Mouse (Mus musculus) forebrain, postnatal 0 days (tissue): Measurements from ENCODE around the gene H2-M11. TPM values are rescaled to one million over a fixed set of nuclear protein-coding genes. Genes with fewer than 3 reads are reported as not detected.

Source experiments
- ATAC-seq: fragments of 200-750 bp; cut with Nextera tagmentation; 2 replicates; pipeline ENCODE4 v1.8.0; 2017; ENCODE audit warnings: mild to moderate bottlenecking, moderate library complexity
- DNase-seq: peaks from one replicate; pipeline ENCODE4 v3.0.0-alpha.2; 2015
- H3K27ac ChIP-seq: fragments of 300-500 bp; sonication (generic); 2 replicates; pipeline ENCODE4 v1.5.1; 2014; ENCODE audit warnings: low read depth, mild to moderate bottlenecking, antibody characterized with exemption, low read length, moderate library complexity, mixed read lengths
- H3K27me3 ChIP-seq: fragments of 300-500 bp; sonication (generic); 2 replicates; pipeline ENCODE4 v1.6.1; 2014; ENCODE audit warnings: mild to moderate bottlenecking, low read length, mixed read lengths; ENCODE audit not compliant: insufficient read depth
- H3K36me3 ChIP-seq: fragments of 300-500 bp; sonication (generic); 2 replicates; pipeline ENCODE4 v1.6.1; 2014; ENCODE audit warnings: mild to moderate bottlenecking, moderate library complexity; ENCODE audit not compliant: insufficient read depth
- H3K4me1 ChIP-seq: fragments of 300-500 bp; sonication (generic); 2 replicates; pipeline ENCODE4 v1.6.1; 2014; ENCODE audit warnings: antibody characterized with exemption; ENCODE audit not compliant: insufficient read depth
- H3K4me2 ChIP-seq: fragments of 300-500 bp; sonication (generic); 2 replicates; pipeline ENCODE4 v1.6.1; 2014; ENCODE audit warnings: low read depth, mild to moderate bottlenecking, moderate library complexity
- H3K4me3 ChIP-seq: fragments of 300-500 bp; sonication (generic); 2 replicates; pipeline ENCODE4 v1.5.1; 2014; ENCODE audit warnings: low read depth, low read length, mixed read lengths
- H3K9ac ChIP-seq: fragments of 300-500 bp; sonication (generic); 2 replicates; pipeline ENCODE4 v1.6.1; 2014; ENCODE audit warnings: mild to moderate bottlenecking
- H3K9me3 ChIP-seq: fragments of 300-500 bp; sonication (generic); 2 replicates; pipeline ENCODE4 v1.6.1; 2016; ENCODE audit warnings: low read length
- CTCF ChIP-seq: sonication (generic); IDR thresholded peaks from 2 replicates; pipeline ENCODE4 v1.5.1; 2016; ENCODE audit warnings: antibody characterized with exemption, control low read depth, low read depth
- WGBS: fragments of 180-500 bp; shearing (Covaris S2); extraction: QIAGEN DNeasy Blood & Tissue Kit; methylation state at CpG from one replicate; pipeline ENCODE4 v1.1.7; 2014; 5-methylcytosine and 5-hydroxymethylcytosine counted together
- polyA plus RNA-seq: library from polyadenylated mRNA; unstranded; fragments of >200 nt; fragmentation: Nextera tagmentation; extraction: Ambion mirVana; gene quantifications from 2 replicates; pipeline ENCODE4 v1.2.1, GENCODE M21; 2015
- total RNA-seq: library from RNA; depleted of rRNA; stranded (reverse); fragments of >200 nt; gene quantifications from 2 replicates; pipeline ENCODE4 v1.2.3, GENCODE M21; 2014; rRNA removed

Gene H2-M11
- total RNA-seq: not detected in 2 replicates
- polyA plus RNA-seq: not detected in 2 replicates

DNA sequence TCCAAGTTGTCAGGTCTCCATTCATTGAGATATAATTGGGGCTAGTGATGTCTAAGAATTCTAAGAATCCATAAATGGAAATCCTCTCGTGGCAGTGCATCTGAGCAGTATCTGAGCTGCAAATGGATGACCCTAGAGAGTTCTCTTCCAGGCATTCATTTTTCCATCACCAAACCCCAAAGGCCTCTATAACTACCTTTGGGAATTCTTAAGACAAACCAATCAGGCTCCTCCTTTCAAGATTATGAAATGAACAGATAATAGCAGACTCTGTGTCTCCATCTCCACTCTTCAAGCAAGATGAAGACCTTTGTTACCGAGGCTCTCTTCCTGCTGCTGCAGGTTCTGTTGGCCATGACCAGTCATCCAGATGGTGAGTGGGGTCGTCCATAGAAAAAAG is at the start of gene H2-M11:
Gene H2-M11 (plus strand): TSS at position 301 of the 400 bp plus-strand sequence.
- no peak within 1 kb of the TSS for H3K9ac ChIP-seq
- no peak within 1 kb of the TSS for H3K4me2 ChIP-seq
- H3K4me1 ChIP-seq: no peaks in the 10 kb centered on the region
- no peak for TF ChIP-seq CTCF
- no peak within 1 kb of the TSS for H3K4me3 ChIP-seq
- 58% methylated on average over 3 of the region's 3 CpGs for WGBS
- H3K36me3 ChIP-seq: no peaks in the 10 kb centered on the region
- no peaks in the 10 kb centered on the region for H3K27me3 ChIP-seq
- DNase-seq: no peak
- no peak for ATAC-seq
- no peaks in the 10 kb centered on the region for H3K9me3 ChIP-seq
- no peak within 1 kb of the TSS for H3K27ac ChIP-seq

DNA sequence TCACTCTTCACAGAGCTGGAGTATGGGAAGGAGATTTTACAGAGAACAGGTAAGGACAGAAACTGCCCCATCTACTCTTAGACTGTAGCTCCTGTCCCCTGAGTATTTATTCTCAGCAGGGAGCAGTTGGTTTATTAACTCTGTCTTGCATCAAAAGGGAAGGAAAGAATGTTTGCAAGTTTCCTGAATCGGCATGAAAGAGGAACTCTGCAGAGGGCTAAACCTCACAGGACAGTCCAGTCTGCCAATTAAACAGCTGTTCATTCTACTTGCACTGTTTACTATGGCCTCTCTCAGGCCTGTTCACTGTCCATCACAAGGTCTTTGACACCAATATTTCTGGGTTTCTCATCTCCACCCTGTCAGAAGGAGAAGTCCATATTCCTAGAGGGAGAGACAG is 46.4 kb upstream of the H2-M11 start:
- Histone ChIP-seq H3K36me3 (no peaks in the 10 kb centered on the region), H3K9me3 (no peaks in the 10 kb centered on the region), H3K27ac (no peak overlapping the region), H3K4me3 (no peak overlapping the region), H3K9ac (no peak overlapping the region), H3K4me1 (no peaks in the 10 kb centered on the region), H3K27me3 (no peaks in the 10 kb centered on the region), H3K4me2 (no peak overlapping the region)
- WGBS: 74% methylated on average over 1 of the region's 1 CpGs
- TF ChIP-seq CTCF: no peak
- DNase-seq: no peak
- no peak for ATAC-seq

DNA sequence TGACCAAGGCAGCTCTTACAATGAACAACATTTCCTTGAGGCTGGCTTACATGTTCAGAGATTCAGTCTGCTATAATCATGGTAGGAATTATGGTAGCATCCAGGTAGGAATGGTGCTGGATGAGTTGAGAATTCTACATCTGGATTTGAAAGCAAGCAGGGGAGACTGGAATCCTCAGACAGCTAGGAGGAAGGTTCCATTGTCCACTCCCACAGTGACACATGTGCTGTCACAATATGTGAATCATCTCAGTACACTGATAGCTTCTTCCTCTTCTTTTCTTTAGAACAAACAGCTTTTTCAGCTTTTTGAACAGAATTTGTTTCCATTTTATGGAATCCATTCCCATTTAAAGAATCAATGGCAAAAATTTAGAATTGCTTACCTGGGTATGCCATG is 43.0 kb upstream of the H2-M11 start:
- Histone ChIP-seq H3K27ac (no peak overlapping the region), H3K9ac (no peak overlapping the region), H3K4me3 (no peak overlapping the region), H3K4me1 (no peaks in the 10 kb centered on the region), H3K27me3 (no peaks in the 10 kb centered on the region), H3K9me3 (no peaks in the 10 kb centered on the region), H3K36me3 (no peaks in the 10 kb centered on the region), H3K4me2 (no peak overlapping the region)
- DNase-seq (no peak), ATAC-seq (no peak)
- TF ChIP-seq CTCF: no peak

Other genes with a start within 250 kb of the H2-M11 start
- gene H2-M10.1, start 220.9 kb upstream of the H2-M11 start, total RNA-seq: not detected in 2 replicates
- gene H2-M10.1, start 220.9 kb upstream of the H2-M11 start, polyA plus RNA-seq: not detected in 2 replicates
- not detected in 2 replicates for gene H2-M10.3, start 178.7 kb upstream of the H2-M11 start, total RNA-seq
- not detected in 2 replicates for gene H2-M10.3, start 178.7 kb upstream of the H2-M11 start, polyA plus RNA-seq
- gene H2-M10.4, start 84.7 kb upstream of the H2-M11 start, total RNA-seq: not detected in 2 replicates
- not detected in 2 replicates for gene H2-M10.4, start 84.7 kb upstream of the H2-M11 start, polyA plus RNA-seq
- not detected in 2 replicates for gene H2-M9, start 95.6 kb downstream of the H2-M11 start, total RNA-seq
- not detected in 2 replicates for gene H2-M9, start 95.6 kb downstream of the H2-M11 start, polyA plus RNA-seq
- not detected in 2 replicates for gene H2-M1, start 125.1 kb downstream of the H2-M11 start, total RNA-seq
- not detected in 2 replicates for gene H2-M1, start 125.1 kb downstream of the H2-M11 start, polyA plus RNA-seq
- gene H2-M10.5, start 225.8 kb downstream of the H2-M11 start, total RNA-seq: not detected in 2 replicates
- gene H2-M10.5, start 225.8 kb downstream of the H2-M11 start, polyA plus RNA-seq: not detected in 2 replicates